Mouse (Mus musculus): ENCODE data around the gene Pgp.
A peak's percentile ranks its signal among the peaks of the same experiment; 100 is the strongest.

Pgp gene

GRCm38 (mm10) chr17:24481027-24481815 is 11.0 kb downstream of the Pgp start:
- no peak for DNase-seq (ENCODE audit: low spot score in 2 of 2)

GRCm38 (mm10) chr17:24483495-24483894 is 13.3 kb downstream of the Pgp start:
- DNase-seq (ENCODE audit: low spot score in 2 of 2) = no peak

- DNase-seq (ENCODE audit: low spot score in 2 of 2) = no peak
These were observed 15.1 kb downstream of the Pgp start for GRCm38 (mm10) chr17:24485090-24485860.

GRCm38 (mm10) chr17:24488186-24488661 is 18.0 kb downstream of the Pgp start, which contains the start of gene Caskin1:
Gene Caskin1, plus strand, starts transcription at chr17:24488601.
- DNase-seq (ENCODE audit: low spot score in 2 of 2) = no peak

GRCm38 (mm10) chr17:24488662-24489264 is 18.6 kb downstream of the Pgp start:
- no peak for DNase-seq (ENCODE audit: low spot score in 2 of 2)

- no peak for DNase-seq (ENCODE audit: low spot score in 2 of 2)
These were observed 19.3 kb downstream of the Pgp start for GRCm38 (mm10) chr17:24489265-24490030.

- DNase-seq (ENCODE audit: low spot score in 2 of 2) = no peak
These were observed 20.2 kb downstream of the Pgp start for GRCm38 (mm10) chr17:24490399-24490798.

GRCm38 (mm10) chr17:24494627-24495335 is 24.6 kb downstream of the Pgp start:
- DNase-seq (ENCODE audit: low spot score in 2 of 2) = no peak

- no peak for DNase-seq (ENCODE audit: low spot score in 2 of 2)
These were observed 25.3 kb downstream of the Pgp start for GRCm38 (mm10) chr17:24495443-24495842.

- no peak for DNase-seq (ENCODE audit: low spot score in 2 of 2)
These were observed 25.8 kb downstream of the Pgp start for GRCm38 (mm10) chr17:24496026-24496425.

GRCm38 (mm10) chr17:24502208-24502607 is 32.0 kb downstream of the Pgp start:
- DNase-seq (ENCODE audit: low spot score in 2 of 2) = no peak

GRCm38 (mm10) chr17:24504085-24504484 is 33.9 kb downstream of the Pgp start:
- no peak for DNase-seq (ENCODE audit: low spot score in 2 of 2)

- DNase-seq (ENCODE audit: low spot score in 2 of 2) = no peak
These were observed 35.2 kb downstream of the Pgp start for GRCm38 (mm10) chr17:24505286-24505955.

GRCm38 (mm10) chr17:24506332-24507070 is 36.3 kb downstream of the Pgp start:
- DNase-seq (ENCODE audit: low spot score in 2 of 2) = no peak

GRCm38 (mm10) chr17:24507129-24507664 is 37.0 kb downstream of the Pgp start:
- no peak for DNase-seq (ENCODE audit: low spot score in 2 of 2)

- no peak for DNase-seq (ENCODE audit: low spot score in 2 of 2)
These were observed 37.7 kb downstream of the Pgp start for GRCm38 (mm10) chr17:24507806-24508460.

- peak in 1 of 2 experiments; percentile 27 for DNase-seq (ENCODE audit: low spot score in 2 of 2)
These were observed 43.4 kb downstream of the Pgp start for GRCm38 (mm10) chr17:24513609-24514008.

Data from heart, adult 9 months (tissue).